Mouse (Mus musculus): ENCODE data around the gene Rasa3. TPM values are rescaled to one million over a fixed set of nuclear protein-coding genes. Genes with fewer than 3 reads are reported as not detected.

Rasa3 gene
- polyA plus RNA-seq, 1 experiment from 2014 or later: 9.9 TPM

- no peaks in the 10 kb centered on the region for H3K9me3 ChIP-seq (ENCODE audit: control insufficient read depth)
- H3K4me3 ChIP-seq (ENCODE audit: low read depth, low read length): no peak overlapping the region
- ATAC-seq: no peak
- no peak overlapping the region for H3K9ac ChIP-seq (ENCODE audit: low read depth, low read length)
- no peak overlapping the region for H3K4me2 ChIP-seq (replicated peaks; ENCODE audit: low read depth)
- no peaks in the 10 kb centered on the region; the same call in 1 of the 2 replicates for H3K4me1 ChIP-seq (replicated peaks; ENCODE audit: control insufficient read depth, insufficient read depth, low read length)
- H3K36me3 ChIP-seq (ENCODE audit: control insufficient read depth, insufficient read depth): no peaks in the 10 kb centered on the region
- H3K27ac ChIP-seq (ENCODE audit: low read depth, low read length): no peak overlapping the region
- H3K27me3 ChIP-seq (replicated peaks; ENCODE audit: control insufficient read depth, insufficient read depth, low read length): no peaks in the 10 kb centered on the region
- no peak for TF ChIP-seq CTCF (IDR thresholded peaks at IDR 0.05; ENCODE audit: low read depth)
- 89% methylated on average over 6 of the region's 6 CpGs for WGBS
Observed at GRCm38 (mm10) chr8:13703756-13704155, 26.4 kb upstream of the Rasa3 start.

- Histone ChIP-seq H3K9ac (ENCODE audit: low read depth, low read length) (no peak overlapping the region), H3K36me3 (ENCODE audit: control insufficient read depth, insufficient read depth) (no peaks in the 10 kb centered on the region), H3K4me3 (ENCODE audit: low read depth, low read length) (no peak overlapping the region), H3K27me3 (replicated peaks; ENCODE audit: control insufficient read depth, insufficient read depth, low read length) (no peaks in the 10 kb centered on the region), H3K4me1 (replicated peaks; ENCODE audit: control insufficient read depth, insufficient read depth, low read length) (no peaks in the 10 kb centered on the region; the same call in 1 of the 2 replicates), H3K27ac (ENCODE audit: low read depth, low read length) (no peak overlapping the region), H3K9me3 (ENCODE audit: control insufficient read depth) (no peaks in the 10 kb centered on the region), H3K4me2 (replicated peaks; ENCODE audit: low read depth) (no peak overlapping the region)
- TF ChIP-seq CTCF (IDR thresholded peaks at IDR 0.05; ENCODE audit: low read depth): no peak
- no peak for ATAC-seq
- 60% methylated on average over 4 of the region's 4 CpGs for WGBS
Observed at GRCm38 (mm10) chr8:13702755-13703154, 25.4 kb upstream of the Rasa3 start.

GRCm38 (mm10) chr8:13699323-13699949 is 22.0 kb upstream of the Rasa3 start:
- ATAC-seq: no peak
- H3K4me3 ChIP-seq (ENCODE audit: low read depth, low read length): no peak overlapping the region
- no peaks in the 10 kb centered on the region; the same call in 1 of the 2 replicates for H3K4me1 ChIP-seq (replicated peaks; ENCODE audit: control insufficient read depth, insufficient read depth, low read length)
- H3K9me3 ChIP-seq (ENCODE audit: control insufficient read depth): no peaks in the 10 kb centered on the region
- H3K4me2 ChIP-seq (replicated peaks; ENCODE audit: low read depth): no peak overlapping the region
- no peaks in the 10 kb centered on the region for H3K36me3 ChIP-seq (ENCODE audit: control insufficient read depth, insufficient read depth)
- WGBS: 72% methylated on average over 5 of the region's 5 CpGs
- no peak for TF ChIP-seq CTCF (IDR thresholded peaks at IDR 0.05; ENCODE audit: low read depth)
- H3K27me3 ChIP-seq (replicated peaks; ENCODE audit: control insufficient read depth, insufficient read depth, low read length): no peaks in the 10 kb centered on the region
- H3K27ac ChIP-seq (ENCODE audit: low read depth, low read length): no peak overlapping the region
- no peak overlapping the region for H3K9ac ChIP-seq (ENCODE audit: low read depth, low read length)

GRCm38 (mm10) chr8:13698281-13698680 is 20.9 kb upstream of the Rasa3 start:
- Histone ChIP-seq H3K36me3 (ENCODE audit: control insufficient read depth, insufficient read depth) (no peaks in the 10 kb centered on the region), H3K9me3 (ENCODE audit: control insufficient read depth) (no peaks in the 10 kb centered on the region), H3K4me2 (replicated peaks; ENCODE audit: low read depth) (peak overlapping the region; percentile 38), H3K9ac (ENCODE audit: low read depth, low read length) (no peak overlapping the region), H3K4me3 (ENCODE audit: low read depth, low read length) (no peak overlapping the region), H3K4me1 (replicated peaks; ENCODE audit: control insufficient read depth, insufficient read depth, low read length) (no peaks in the 10 kb centered on the region; the same call in 1 of the 2 replicates), H3K27ac (ENCODE audit: low read depth, low read length) (peak overlapping the region; percentile 66), H3K27me3 (replicated peaks; ENCODE audit: control insufficient read depth, insufficient read depth, low read length) (no peaks in the 10 kb centered on the region)
- WGBS: 35% methylated on average over 3 of the region's 3 CpGs
- TF ChIP-seq CTCF (IDR thresholded peaks at IDR 0.05; ENCODE audit: low read depth): no peak
- ATAC-seq: peak; percentile 80

GRCm38 (mm10) chr8:13697681-13698080 is 20.3 kb upstream of the Rasa3 start:
- Histone ChIP-seq H3K9ac (ENCODE audit: low read depth, low read length) (no peak overlapping the region), H3K36me3 (ENCODE audit: control insufficient read depth, insufficient read depth) (no peaks in the 10 kb centered on the region), H3K9me3 (ENCODE audit: control insufficient read depth) (no peaks in the 10 kb centered on the region), H3K27me3 (replicated peaks; ENCODE audit: control insufficient read depth, insufficient read depth, low read length) (no peaks in the 10 kb centered on the region), H3K27ac (ENCODE audit: low read depth, low read length) (no peak overlapping the region), H3K4me1 (replicated peaks; ENCODE audit: control insufficient read depth, insufficient read depth, low read length) (no peaks in the 10 kb centered on the region; the same call in 1 of the 2 replicates), H3K4me3 (ENCODE audit: low read depth, low read length) (no peak overlapping the region), H3K4me2 (replicated peaks; ENCODE audit: low read depth) (peak overlapping the region; percentile 38; the same call in 1 of the 2 replicates)
- no peak for ATAC-seq
- no peak for TF ChIP-seq CTCF (IDR thresholded peaks at IDR 0.05; ENCODE audit: low read depth)
- WGBS: 72% methylated on average over 8 of the region's 8 CpGs

GRCm38 (mm10) chr8:13697196-13697595 is 19.8 kb upstream of the Rasa3 start:
- H3K27me3 ChIP-seq (replicated peaks; ENCODE audit: control insufficient read depth, insufficient read depth, low read length): no peaks in the 10 kb centered on the region
- no peaks in the 10 kb centered on the region for H3K36me3 ChIP-seq (ENCODE audit: control insufficient read depth, insufficient read depth)
- WGBS: 95% methylated on average over 8 of the region's 8 CpGs
- no peak overlapping the region for H3K27ac ChIP-seq (ENCODE audit: low read depth, low read length)
- no peak overlapping the region for H3K9ac ChIP-seq (ENCODE audit: low read depth, low read length)
- H3K4me3 ChIP-seq (ENCODE audit: low read depth, low read length): no peak overlapping the region
- no peak overlapping the region for H3K4me2 ChIP-seq (replicated peaks; ENCODE audit: low read depth)
- no peak for ATAC-seq
- no peaks in the 10 kb centered on the region for H3K9me3 ChIP-seq (ENCODE audit: control insufficient read depth)
- TF ChIP-seq CTCF (IDR thresholded peaks at IDR 0.05; ENCODE audit: low read depth): no peak
- H3K4me1 ChIP-seq (replicated peaks; ENCODE audit: control insufficient read depth, insufficient read depth, low read length): no peaks in the 10 kb centered on the region; the same call in 1 of the 2 replicates
